Mouse (Mus musculus) cerebellum, adult 9-11 months (tissue): Measurements from ENCODE around the gene Fam20b.
"Not testable (repeated sequence)": the region's sequence is repeated elsewhere in the genome, so short reads cannot be mapped to it uniquely, and the experiment has no call there.

Experiments used
- DNase-seq: peaks from one replicate; pipeline ENCODE4 v3.0.0; 2022

Gene Fam20b

GRCm38 (mm10) chr1:156669208-156669983 lies 49.5 kb downstream of the Fam20b start:
- DNase-seq, result no peak

GRCm38 (mm10) chr1:156668602-156669001 lies 50.3 kb downstream of the Fam20b start:
- no peak for DNase-seq

GRCm38 (mm10) chr1:156667141-156667926 lies 51.6 kb downstream of the Fam20b start:
- DNase-seq, result no peak

GRCm38 (mm10) chr1:156665777-156666176 lies 53.1 kb downstream of the Fam20b start:
- DNase-seq, result no peak

GRCm38 (mm10) chr1:156660660-156661236 lies 58.1 kb downstream of the Fam20b start:
- DNase-seq, result not testable (repeated sequence)

- no peak for DNase-seq
These were observed 58.8 kb downstream of the Fam20b start for GRCm38 (mm10) chr1:156659906-156660659.

GRCm38 (mm10) chr1:156658676-156659075 lies 60.2 kb downstream of the Fam20b start:
- DNase-seq, result peak; percentile 80

- DNase-seq, result no peak
These were observed 61.4 kb downstream of the Fam20b start for GRCm38 (mm10) chr1:156657523-156657922.

GRCm38 (mm10) chr1:156654735-156655530 lies 64.0 kb downstream of the Fam20b start:
- DNase-seq, result no peak

GRCm38 (mm10) chr1:156652189-156652822 lies 66.6 kb downstream of the Fam20b start:
- DNase-seq, result no peak

- DNase-seq, result no peak
These were observed 68.3 kb downstream of the Fam20b start for GRCm38 (mm10) chr1:156650631-156651030.

- DNase-seq, result no peak
These were observed 70.2 kb downstream of the Fam20b start for GRCm38 (mm10) chr1:156648705-156649104.

GRCm38 (mm10) chr1:156645971-156646370 lies 72.9 kb downstream of the Fam20b start:
- DNase-seq, result peak; percentile 66

- peak; percentile 71 for DNase-seq
These were observed 73.9 kb downstream of the Fam20b start for GRCm38 (mm10) chr1:156644780-156645523.

- DNase-seq, result no peak
These were observed 74.8 kb downstream of the Fam20b start for GRCm38 (mm10) chr1:156644061-156644460.

- no peak for DNase-seq
These were observed 76.1 kb downstream of the Fam20b start for GRCm38 (mm10) chr1:156642813-156643212.

GRCm38 (mm10) chr1:156641808-156642207 lies 77.1 kb downstream of the Fam20b start:
- DNase-seq, result no peak

- no peak for DNase-seq
These were observed 78.3 kb downstream of the Fam20b start for GRCm38 (mm10) chr1:156640577-156640976.

GRCm38 (mm10) chr1:156639455-156639854 lies 79.4 kb downstream of the Fam20b start:
- DNase-seq, result no peak

- DNase-seq, result no peak
These were observed 83.7 kb downstream of the Fam20b start for GRCm38 (mm10) chr1:156635148-156635547.

GRCm38 (mm10) chr1:156633095-156633494 lies 85.8 kb downstream of the Fam20b start:
- peak; percentile 57 for DNase-seq
